Mouse (Mus musculus) testis, adult 2 months (tissue): Measurements from ENCODE around the gene Nefh.

Experiments
- CTCF ChIP-seq: fragments of 200-500 bp; IDR thresholded peaks from 2 replicates; pipeline ENCODE4 v1.5.1; 2012; ENCODE audit warnings: low read depth, mild to moderate bottlenecking, inconsistent platforms, low read length, moderate library complexity; ENCODE audit not compliant: control insufficient read depth, insufficient read depth, insufficient replicate concordance
- POLR2A ChIP-seq: fragments of 200-500 bp; IDR thresholded peaks from 2 replicates; pipeline ENCODE4 v1.6.1; 2012; ENCODE audit warnings: low read depth, mild to moderate bottlenecking, inconsistent platforms, low read length, moderate library complexity; ENCODE audit not compliant: control insufficient read depth

GRCm38 (mm10) chr11:4946530-4946929 is 1.3 kb downstream of the Nefh start:
- TF ChIP-seq POLR2A (no peak), CTCF (no peak)
